Mouse (Mus musculus): ENCODE measurements around the gene Ptpre. TPM values are rescaled to one million over a fixed set of nuclear protein-coding genes. Genes with fewer than 3 reads are reported as not detected.

The Ptpre gene
- total and polyA plus RNA-seq, 3 experiments, result 2.3 to 6.9 (median 3.7) TPM

DNA sequence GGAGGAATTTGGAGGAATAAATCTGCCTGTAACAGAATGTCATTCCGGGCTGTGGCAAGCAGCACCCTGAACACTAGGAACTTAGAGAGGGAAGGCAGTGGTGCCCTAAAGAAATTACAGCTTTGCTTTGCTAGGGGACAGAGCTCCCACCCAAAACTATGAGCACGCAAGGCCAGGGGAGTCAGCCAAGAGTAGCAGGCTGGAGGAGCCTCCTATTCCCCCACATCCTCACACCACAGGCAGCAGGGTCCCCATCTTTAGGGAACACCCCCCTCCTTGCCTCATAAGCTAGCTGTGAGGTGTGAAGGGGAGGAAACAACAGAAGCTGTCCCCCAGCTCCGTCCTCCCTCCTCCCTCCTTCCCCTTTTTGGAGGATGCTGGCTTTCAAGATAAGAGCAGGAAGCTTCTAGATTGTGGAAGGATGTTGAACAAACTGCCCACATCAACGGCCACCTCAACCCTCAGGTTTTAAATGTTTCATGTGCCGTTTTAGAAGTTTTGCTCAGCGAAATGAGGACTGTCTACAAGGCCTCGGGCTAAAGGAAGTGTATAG is 61.1 kb downstream of the Ptpre start:
- no peaks in the 10 kb centered on the region for H3K79me2 ChIP-seq (replicated peaks; ENCODE audit: control insufficient read depth, extremely low read depth, insufficient read depth, poor library complexity, severe bottlenecking)
- no peaks in the 10 kb centered on the region for H3K27me3 ChIP-seq (replicated peaks)
- peaks cover 22 to 68% of the 10 kb centered on the region in 2 experiments for H3K4me1 ChIP-seq (ENCODE audit: control insufficient read depth in 1 of 2, insufficient read depth in 2 of 2)
- H3K27ac ChIP-seq (ENCODE audit: insufficient read depth, low read depth), result peak overlapping the region; percentile 34; the same call in 1 of the 2 replicates
- peak; percentile 45 for DNase-seq (ENCODE audit: extremely low read depth)
- dilution Hi-C loops (cut with MboI; ENCODE audit: extremely low pct_ligation_motif_present, extremely low pct_unique_long_range_greater_than_20kb, low sequenced_read_pairs) (no loop called here), in situ Hi-C loops (cut with MboI; ENCODE audit: low pct_ligation_motif_present, low pct_unique_long_range_greater_than_20kb, low sequenced_read_pairs) (loop anchor here (10.0 kb wide), 1 partner anchor 94 kb away; no protein-coding TSS in a partner anchor)
- no peak for TF ChIP-seq CHD2 (IDR thresholded peaks at IDR 0.05; ENCODE audit: low read length)
- TF ChIP-seq EP300 (IDR thresholded peaks at IDR 0.05; ENCODE audit: low read length), result 0 out of 2 replicates have a peak, but pooled peaks have one; percentile 29
- peak; percentile 26; the same call in 1 of the 2 replicates for TF ChIP-seq ETS1 (conservative IDR thresholded peaks at IDR 0.05; ENCODE audit: low read depth, low read length)
- no peak for TF ChIP-seq MAX (IDR thresholded peaks at IDR 0.05; ENCODE audit: low read length)
- peak overlapping the region; percentile 40 for H3K4me2 ChIP-seq (ENCODE audit: insufficient read depth, low read depth, poor library complexity, severe bottlenecking)
- peak overlapping the region in 1 of 3 experiments; percentile 35 for H3K4me3 ChIP-seq (replicated peaks in 1 of 3; ENCODE audit: low read depth in 2 of 3, low read length in 2 of 3, poor library complexity in 1 of 3)
- H3K9me3 ChIP-seq (replicated peaks; ENCODE audit: low read length), result no peaks in the 10 kb centered on the region
- no peaks in the 10 kb centered on the region for H3K36me3 ChIP-seq (replicated peaks in 1 of 2; ENCODE audit: control insufficient read depth in 1 of 2, insufficient read depth in 1 of 2, low read length in 1 of 2)
- peak overlapping the region; percentile 25; the same call in 1 of the 2 replicates for H3K9ac ChIP-seq (ENCODE audit: insufficient read depth, low read depth)

DNA sequence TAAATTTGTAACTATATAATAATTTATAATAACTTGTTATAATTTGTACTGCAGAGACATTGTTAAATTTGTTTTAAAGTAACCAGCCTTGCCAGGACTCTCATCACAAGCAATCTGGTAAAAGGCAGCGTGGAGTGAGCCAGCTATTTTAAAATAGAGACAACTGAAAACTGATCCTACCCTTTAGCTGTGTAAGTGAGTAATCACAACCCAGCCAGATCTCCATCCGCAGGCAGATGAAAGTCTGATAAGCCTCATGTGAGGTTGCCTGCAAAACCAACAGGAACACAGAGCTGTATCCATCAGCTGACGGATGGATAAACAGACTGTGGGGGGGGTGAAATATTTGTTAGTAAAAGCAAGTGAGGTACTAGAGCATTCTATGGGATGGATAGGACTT is 62.8 kb downstream of the Ptpre start:
- H3K27ac ChIP-seq (ENCODE audit: insufficient read depth, low read depth), result no peak overlapping the region
- dilution Hi-C loops (cut with MboI; ENCODE audit: extremely low pct_ligation_motif_present, extremely low pct_unique_long_range_greater_than_20kb, low sequenced_read_pairs), result no loop called here
- peaks cover 30 to 76% of the 10 kb centered on the region in 2 experiments for H3K4me1 ChIP-seq (ENCODE audit: control insufficient read depth in 1 of 2, insufficient read depth in 2 of 2)
- in situ Hi-C loops (cut with MboI; ENCODE audit: low pct_ligation_motif_present, low pct_unique_long_range_greater_than_20kb, low sequenced_read_pairs), result no loop called here
- H3K9me3 ChIP-seq (replicated peaks; ENCODE audit: low read length), result no peaks in the 10 kb centered on the region
- no peaks in the 10 kb centered on the region for H3K36me3 ChIP-seq (replicated peaks in 1 of 2; ENCODE audit: control insufficient read depth in 1 of 2, insufficient read depth in 1 of 2, low read length in 1 of 2)
- H3K4me2 ChIP-seq (ENCODE audit: insufficient read depth, low read depth, poor library complexity, severe bottlenecking), result no peak overlapping the region
- no peaks in the 10 kb centered on the region for H3K27me3 ChIP-seq (replicated peaks)
- no peak overlapping the region for H3K9ac ChIP-seq (ENCODE audit: insufficient read depth, low read depth)
- TF ChIP-seq EP300 (IDR thresholded peaks at IDR 0.05; ENCODE audit: low read length), result no peak
- TF ChIP-seq ETS1 (conservative IDR thresholded peaks at IDR 0.05; ENCODE audit: low read depth, low read length), result no peak
- no peak for TF ChIP-seq KAT2A (IDR thresholded peaks at IDR 0.05; ENCODE audit: insufficient replicate concordance, low read length)
- no peak for TF ChIP-seq TBP (conservative IDR thresholded peaks at IDR 0.05; ENCODE audit: low read depth, low read length)
- TF ChIP-seq CTCF (conservative IDR thresholded peaks at IDR 0.05 in 1 of 2, IDR thresholded peaks at IDR 0.05 in 1 of 2; ENCODE audit: low read depth in 2 of 2, low read length in 2 of 2), result no peak
- no peak overlapping the region for H3K4me3 ChIP-seq (replicated peaks in 1 of 3; ENCODE audit: low read depth in 2 of 3, low read length in 2 of 3, poor library complexity in 1 of 3)
- no peaks in the 10 kb centered on the region for H3K79me2 ChIP-seq (replicated peaks; ENCODE audit: control insufficient read depth, extremely low read depth, insufficient read depth, poor library complexity, severe bottlenecking)
- no peak for DNase-seq (ENCODE audit: extremely low read depth)

DNA sequence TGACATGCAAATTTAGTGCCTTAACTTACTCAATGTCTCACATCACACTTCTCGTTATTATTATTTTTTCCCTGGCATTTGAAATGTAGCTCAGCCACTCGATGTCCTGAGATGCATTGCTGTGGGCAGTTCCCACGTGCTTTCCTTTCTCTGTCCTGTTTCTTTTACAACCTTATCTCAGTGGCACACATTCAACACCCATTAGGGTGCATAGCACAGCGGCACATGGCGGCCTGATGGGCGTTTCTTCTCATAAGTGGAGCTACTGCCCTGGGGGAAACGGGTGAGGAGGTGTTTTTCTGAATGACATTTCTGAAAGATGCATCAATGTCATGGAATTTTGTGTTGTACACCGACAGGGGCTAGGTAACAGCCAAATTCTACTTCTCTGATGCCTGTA is 64.3 kb downstream of the Ptpre start:
- Histone ChIP-seq H3K36me3 (replicated peaks in 1 of 2; ENCODE audit: control insufficient read depth in 1 of 2, insufficient read depth in 1 of 2, low read length in 1 of 2) (no peaks in the 10 kb centered on the region), H3K79me2 (replicated peaks; ENCODE audit: control insufficient read depth, extremely low read depth, insufficient read depth, poor library complexity, severe bottlenecking) (no peaks in the 10 kb centered on the region), H3K9ac (ENCODE audit: insufficient read depth, low read depth) (no peak overlapping the region), H3K4me3 (replicated peaks in 1 of 3; ENCODE audit: low read depth in 2 of 3, low read length in 2 of 3, poor library complexity in 1 of 3) (no peak overlapping the region), H3K9me3 (replicated peaks; ENCODE audit: low read length) (no peaks in the 10 kb centered on the region), H3K27ac (ENCODE audit: insufficient read depth, low read depth) (no peak overlapping the region), H3K27me3 (replicated peaks) (no peaks in the 10 kb centered on the region), H3K4me1 (ENCODE audit: control insufficient read depth in 1 of 2, insufficient read depth in 2 of 2) (peaks cover 30 to 76% of the 10 kb centered on the region in 2 experiments), H3K4me2 (ENCODE audit: insufficient read depth, low read depth, poor library complexity, severe bottlenecking) (no peak overlapping the region)
- DNase-seq (ENCODE audit: extremely low read depth), result no peak
- TF ChIP-seq JUND (conservative IDR thresholded peaks at IDR 0.05; ENCODE audit: low read depth, low read length), result no peak
- no peak for TF ChIP-seq POLR2A (IDR thresholded peaks at IDR 0.05; ENCODE audit: low read depth, low read length)
- TF ChIP-seq MAZ (IDR thresholded peaks at IDR 0.05; ENCODE audit: low read depth, low read length), result no peak
- no peak for TF ChIP-seq JUN (IDR thresholded peaks at IDR 0.05; ENCODE audit: insufficient read depth, low read depth, low read length)
- no peak for TF ChIP-seq ZC3H11A (IDR thresholded peaks at IDR 0.05; ENCODE audit: low read depth, low read length)
- TF ChIP-seq NRF1 (IDR thresholded peaks at IDR 0.05; ENCODE audit: low read depth, low read length), result no peak
- no peak for TF ChIP-seq MAX (IDR thresholded peaks at IDR 0.05; ENCODE audit: low read length)
- no peak for TF ChIP-seq IRF4 (IDR thresholded peaks at IDR 0.05; ENCODE audit: low read depth, low read length)
- TF ChIP-seq MYC (IDR thresholded peaks at IDR 0.05; ENCODE audit: low read depth, low read length), result no peak
- TF ChIP-seq GABPA (IDR thresholded peaks at IDR 0.05; ENCODE audit: insufficient replicate concordance, low read depth, low read length), result no peak
- TF ChIP-seq SMC3 (IDR thresholded peaks at IDR 0.05; ENCODE audit: low read depth, low read length), result no peak
- TF ChIP-seq ZKSCAN1 (IDR thresholded peaks at IDR 0.05; ENCODE audit: borderline replicate concordance, low read depth, low read length), result no peak
- no peak for TF ChIP-seq POLR2AphosphoS2 (IDR thresholded peaks at IDR 0.05; ENCODE audit: low read depth, low read length)
- TF ChIP-seq MEF2A (IDR thresholded peaks at IDR 0.05; ENCODE audit: borderline replicate concordance, low read depth, low read length), result no peak
- TF ChIP-seq SIN3A (IDR thresholded peaks at IDR 0.05; ENCODE audit: low read length), result no peak
- TF ChIP-seq CHD2 (IDR thresholded peaks at IDR 0.05; ENCODE audit: low read length), result no peak
- TF ChIP-seq MAFK (IDR thresholded peaks at IDR 0.05; ENCODE audit: insufficient replicate concordance, low read length), result no peak
- TF ChIP-seq RCOR1 (conservative IDR thresholded peaks at IDR 0.05; ENCODE audit: low read depth, low read length), result no peak
- TF ChIP-seq MXI1 (IDR thresholded peaks at IDR 0.05; ENCODE audit: low read depth, low read length), result no peak
- TF ChIP-seq TCF12 (IDR thresholded peaks at IDR 0.05; ENCODE audit: low read depth, low read length), result no peak
- dilution Hi-C loops (cut with MboI; ENCODE audit: extremely low pct_ligation_motif_present, extremely low pct_unique_long_range_greater_than_20kb, low sequenced_read_pairs) (no loop called here), in situ Hi-C loops (cut with MboI; ENCODE audit: low pct_ligation_motif_present, low pct_unique_long_range_greater_than_20kb, low sequenced_read_pairs) (no loop called here)
